Mouse (Mus musculus) E14TG2a.4 (cell line): ENCODE measurements at regions not wholly inside any gene's neighbourhood (a gene's known extent, or its start where the extent isn't known, plus 50 kb on each side); places are given as distances from the start of the nearest gene placed in this dataset.

Experiments
- CTCF ChIP-seq: conservative IDR thresholded peaks from 2 replicates; pipeline ENCODE4 v1.5.1; 2014; ENCODE audit warnings: low read length
- POU5F1 ChIP-seq: IDR thresholded peaks from 2 replicates; pipeline ENCODE4 v1.6.1; 2014; ENCODE audit warnings: low read length, borderline replicate concordance

DNA sequence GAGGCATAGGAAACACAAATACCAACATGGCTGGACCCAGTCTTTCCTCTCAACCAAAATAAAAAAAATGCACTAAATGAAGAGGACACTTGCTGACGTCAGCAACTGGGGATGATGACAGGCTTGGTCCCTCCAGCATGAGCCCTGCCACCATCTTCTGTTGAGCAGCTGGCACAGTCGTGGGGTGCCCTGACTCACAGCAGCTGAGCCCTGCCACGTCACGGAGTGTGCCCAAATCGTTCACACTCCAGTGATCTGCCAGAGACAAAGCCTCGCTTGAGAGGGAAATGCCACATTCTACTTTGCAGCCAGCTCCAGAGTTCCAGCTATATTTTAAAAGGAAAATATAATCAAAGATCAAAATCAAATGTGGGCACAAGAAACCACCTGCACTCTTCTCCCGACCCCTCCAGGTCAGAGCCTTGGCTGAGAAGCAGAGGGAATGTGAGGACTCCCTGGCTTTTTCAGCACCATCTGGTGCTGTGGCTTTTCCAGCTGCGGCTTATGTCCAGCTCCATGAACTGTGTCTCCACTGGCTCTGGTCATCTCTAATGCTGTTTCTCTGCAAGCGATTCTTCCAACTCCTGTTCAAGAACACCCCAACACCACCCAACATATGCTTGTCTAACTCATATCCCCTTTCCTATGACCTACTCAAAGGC, 371.0 kb upstream of the Gm21798 start:
- TF ChIP-seq CTCF (no peak), POU5F1 (no peak)
